Mouse (Mus musculus) MEL (cell line): ENCODE results near the gene Rp9. TPM values are rescaled to one million over a fixed set of nuclear protein-coding genes. Genes with fewer than 3 reads are reported as not detected.

Source experiments
- DNase-seq: peaks from one replicate; pipeline ENCODE4 v3.0.0; 2011; ENCODE audit warnings: low read depth, low spot score
- H3K27ac ChIP-seq: 2 replicates; pipeline ENCODE4 v1.5.1; 2012; ENCODE audit warnings: low read depth, mild to moderate bottlenecking, control low read depth, low read length, moderate library complexity; ENCODE audit not compliant: control insufficient read depth
- H3K27me3 ChIP-seq, 2 experiments: fragments of 150-350 bp in 1 of 2; sonication (generic) in 1 of 2; 2 replicates each; pipeline ENCODE4 v1.6.1; 2012; ENCODE audit warnings: low read length in 2 of 2, mild to moderate bottlenecking in 2 of 2, improper control_type of control experiment in 1 of 2, moderate library complexity in 1 of 2; ENCODE audit not compliant: insufficient read depth in 2 of 2, control insufficient read depth in 1 of 2
- H3K36me3 ChIP-seq, 2 experiments: 2 replicates each; pipeline ENCODE4 v1.6.1; 2012 to 2014; ENCODE audit warnings: low read length in 2 of 2, improper control_type of control experiment in 1 of 2, inconsistent platforms in 1 of 2, mild to moderate bottlenecking in 1 of 2; ENCODE audit not compliant: insufficient read depth in 2 of 2, control insufficient read depth in 1 of 2
- H3K4me1 ChIP-seq, 2 experiments: fragments of 150-350 bp in 1 of 2; sonication (generic) in 1 of 2; 2 replicates each; pipeline ENCODE4 v1.6.1; 2012; ENCODE audit warnings: low read length in 2 of 2, improper control_type of control experiment in 1 of 2, mild to moderate bottlenecking in 1 of 2; ENCODE audit not compliant: insufficient read depth in 2 of 2, control insufficient read depth in 1 of 2
- H3K4me3 ChIP-seq, 2 experiments: fragments of 150-350 bp in 1 of 2; sonication (generic) in 1 of 2; 2 replicates each; pipeline ENCODE4 v1.5.1; 2012; ENCODE audit warnings: low read depth in 2 of 2, low read length in 2 of 2, mild to moderate bottlenecking in 2 of 2, moderate library complexity in 2 of 2, control low read depth in 1 of 2, improper control_type of control experiment in 1 of 2; ENCODE audit not compliant: control insufficient read depth in 1 of 2, insufficient read depth in 1 of 2
- H3K79me2 ChIP-seq: 2 replicates; pipeline ENCODE4 v1.6.1; 2012; ENCODE audit warnings: mild to moderate bottlenecking, low read length, moderate library complexity; ENCODE audit not compliant: control insufficient read depth, poor library complexity, insufficient read depth
- H3K9ac ChIP-seq: 2 replicates; pipeline ENCODE4 v1.6.1; 2012; ENCODE audit warnings: low read depth, mild to moderate bottlenecking, control low read depth, low read length, moderate library complexity; ENCODE audit not compliant: control insufficient read depth, poor library complexity, severe bottlenecking
- H3K9me3 ChIP-seq: fragments of 150-350 bp; sonication (generic); replicated peaks from 2 replicates; pipeline ENCODE4 v1.6.1; 2012; ENCODE audit warnings: mild to moderate bottlenecking, low read length, improper control_type of control experiment, moderate library complexity; ENCODE audit not compliant: insufficient read depth
- BHLHE40 ChIP-seq: IDR thresholded peaks from 2 replicates; pipeline ENCODE4 v1.6.1; 2012; ENCODE audit warnings: low read depth, mild to moderate bottlenecking, inconsistent platforms, low read length, improper control_type of control experiment, borderline replicate concordance
- CHD2 ChIP-seq: IDR thresholded peaks from 2 replicates; pipeline ENCODE4 v1.6.1; 2011; ENCODE audit warnings: low read length, improper control_type of control experiment
- CTCF ChIP-seq, 3 experiments: IDR thresholded peaks in 2 of 3; conservative IDR thresholded peaks in 1 of 3; 2 replicates each; pipeline ENCODE4 v1.5.1; 2011 to 2012; ENCODE audit warnings: low read length in 3 of 3, low read depth in 2 of 3, mild to moderate bottlenecking in 2 of 3, improper control_type of control experiment in 1 of 3, inconsistent platforms in 1 of 3, mixed read lengths in 1 of 3, moderate library complexity in 1 of 3; ENCODE audit not compliant: control insufficient read depth in 1 of 3, insufficient read depth in 1 of 3, poor library complexity in 1 of 3, severe bottlenecking in 1 of 3
- E2F4 ChIP-seq: IDR thresholded peaks from 2 replicates; pipeline ENCODE4 v1.6.1; 2011; ENCODE audit warnings: low read depth, low read length, improper control_type of control experiment, borderline replicate concordance
- ELF1 ChIP-seq: IDR thresholded peaks from 2 replicates; pipeline ENCODE4 v1.6.1; 2014; ENCODE audit warnings: low read depth, mild to moderate bottlenecking, inconsistent platforms, low read length, improper control_type of control experiment, moderate library complexity
- GABPA ChIP-seq: IDR thresholded peaks from 2 replicates; pipeline ENCODE4 v1.6.1; 2012; ENCODE audit warnings: low read depth, mild to moderate bottlenecking, inconsistent platforms, low read length, improper control_type of control experiment, moderate library complexity
- GATA1 ChIP-seq: IDR thresholded peaks from 2 replicates; pipeline ENCODE4 v1.6.1; 2011; ENCODE audit warnings: low read depth, low read length, improper control_type of control experiment
- JUND ChIP-seq: IDR thresholded peaks from 2 replicates; pipeline ENCODE4 v1.6.1; 2011; ENCODE audit warnings: low read depth, mild to moderate bottlenecking, improper control_type of control experiment, low read length
- KAT2A ChIP-seq: conservative IDR thresholded peaks from 2 replicates; pipeline ENCODE4 v1.6.1; 2012; ENCODE audit warnings: low read depth, low read length, improper control_type of control experiment, inconsistent platforms
- MAFK ChIP-seq: IDR thresholded peaks from 2 replicates; pipeline ENCODE4 v1.6.1; 2011; ENCODE audit warnings: low read depth, mild to moderate bottlenecking, low read length, improper control_type of control experiment, borderline replicate concordance
- MAX ChIP-seq: IDR thresholded peaks from 2 replicates; pipeline ENCODE4 v1.6.1; 2011; ENCODE audit warnings: low read length, improper control_type of control experiment
- MAZ ChIP-seq: IDR thresholded peaks from 2 replicates; pipeline ENCODE4 v1.6.1; 2012; ENCODE audit warnings: low read depth, mild to moderate bottlenecking, inconsistent platforms, low read length, improper control_type of control experiment
- MEF2A ChIP-seq: IDR thresholded peaks from 2 replicates; pipeline ENCODE4 v1.6.1; 2014; ENCODE audit warnings: low read depth, mild to moderate bottlenecking, inconsistent platforms, low read length, improper control_type of control experiment; ENCODE audit not compliant: poor library complexity, insufficient replicate concordance, severe bottlenecking; ENCODE audit errors: extremely low read depth
- MXI1 ChIP-seq: IDR thresholded peaks from 2 replicates; pipeline ENCODE4 v1.6.1; 2011; ENCODE audit warnings: mild to moderate bottlenecking, low read depth, low read length, improper control_type of control experiment
- MYB ChIP-seq: IDR thresholded peaks from 2 replicates; pipeline ENCODE4 v1.6.1; 2011; ENCODE audit warnings: mild to moderate bottlenecking, low read depth, low read length, improper control_type of control experiment
- NELFE ChIP-seq: IDR thresholded peaks from 2 replicates; pipeline ENCODE4 v1.6.1; 2011; ENCODE audit warnings: low read depth, low read length, improper control_type of control experiment
- NRF1 ChIP-seq: IDR thresholded peaks from 2 replicates; pipeline ENCODE4 v1.6.1; 2014; ENCODE audit warnings: low read depth, mild to moderate bottlenecking, inconsistent platforms, low read length, improper control_type of control experiment, moderate library complexity; ENCODE audit not compliant: poor library complexity, insufficient read depth, severe bottlenecking
- POLR2A ChIP-seq, 2 experiments: IDR thresholded peaks; 2 replicates each; pipeline ENCODE4 v1.6.1; 2011 to 2012; ENCODE audit warnings: low read length in 2 of 2, mild to moderate bottlenecking in 2 of 2, control low read depth in 1 of 2, improper control_type of control experiment in 1 of 2, low read depth in 1 of 2, moderate library complexity in 1 of 2; ENCODE audit not compliant: control insufficient read depth in 1 of 2, insufficient read depth in 1 of 2, poor library complexity in 1 of 2
- POLR2AphosphoS2 ChIP-seq: IDR thresholded peaks from 2 replicates; pipeline ENCODE4 v1.6.1; 2011; ENCODE audit warnings: low read length, improper control_type of control experiment
- RAD21 ChIP-seq: IDR thresholded peaks from 2 replicates; pipeline ENCODE4 v1.6.1; 2011; ENCODE audit warnings: mild to moderate bottlenecking, low read depth, low read length, improper control_type of control experiment
- RCOR1 ChIP-seq: IDR thresholded peaks from 2 replicates; pipeline ENCODE4 v1.6.1; 2012; ENCODE audit warnings: low read depth, mild to moderate bottlenecking, inconsistent platforms, low read length, improper control_type of control experiment
- SIN3A ChIP-seq: IDR thresholded peaks from 2 replicates; pipeline ENCODE4 v1.6.1; 2012; ENCODE audit warnings: low read length, improper control_type of control experiment, inconsistent platforms
- TAL1 ChIP-seq: IDR thresholded peaks from 2 replicates; pipeline ENCODE4 v1.6.1; 2012; ENCODE audit warnings: mild to moderate bottlenecking, inconsistent platforms, low read length, moderate library complexity, mixed read lengths
- TBP ChIP-seq: IDR thresholded peaks from 2 replicates; pipeline ENCODE4 v1.8.0; 2011; ENCODE audit warnings: low read depth, low read length, improper control_type of control experiment
- UBTF ChIP-seq: IDR thresholded peaks from 2 replicates; pipeline ENCODE4 v1.6.1; 2012; ENCODE audit warnings: low read depth, mild to moderate bottlenecking, inconsistent platforms, low read length, improper control_type of control experiment, moderate library complexity, borderline replicate concordance; ENCODE audit not compliant: insufficient read depth
- USF1 ChIP-seq: IDR thresholded peaks from 2 replicates; pipeline ENCODE4 v1.6.1; 2014; ENCODE audit warnings: low read depth, mild to moderate bottlenecking, inconsistent platforms, low read length, improper control_type of control experiment, moderate library complexity
- USF2 ChIP-seq, 2 experiments: IDR thresholded peaks; 2 replicates each; pipeline ENCODE4 v1.6.1; 2011 to 2012; ENCODE audit warnings: improper control_type of control experiment in 2 of 2, low read length in 2 of 2, borderline replicate concordance in 1 of 2, inconsistent platforms in 1 of 2, low read depth in 1 of 2, mild to moderate bottlenecking in 1 of 2; ENCODE audit not compliant: insufficient read depth in 1 of 2
- ZC3H11A ChIP-seq: IDR thresholded peaks from 2 replicates; pipeline ENCODE4 v1.6.1; 2012; ENCODE audit warnings: low read depth, mild to moderate bottlenecking, inconsistent platforms, low read length, improper control_type of control experiment
- ZNF384 ChIP-seq: IDR thresholded peaks from 2 replicates; pipeline ENCODE4 v1.6.1; 2012; ENCODE audit warnings: low read depth, mild to moderate bottlenecking, inconsistent platforms, low read length, improper control_type of control experiment
- polyA plus RNA-seq, 2 experiments: library from polyadenylated mRNA; stranded (reverse) in 1 of 2; unstranded in 1 of 2; fragments of >175 nt in 1 of 2; fragments of >200 nt in 1 of 2; gene quantifications; 2 replicates each; pipeline versions ENCODE4 v1.2.1 to v1.2.4; 2012; ENCODE audit warnings: low replicate concordance in 2 of 2, low read depth in 1 of 2; ENCODE audit not compliant: insufficient read length in 2 of 2, insufficient read depth in 1 of 2, missing spikeins in 1 of 2
- total RNA-seq: library from RNA; depleted of rRNA; stranded (reverse); fragments of 300-350 nt; gene quantifications from 2 replicates; pipeline ENCODE4 v1.2.3, GENCODE M21; 2012

Gene Rp9
- total and polyA plus RNA-seq, 3 experiments = 225 to 417 (median 405) TPM

DNA sequence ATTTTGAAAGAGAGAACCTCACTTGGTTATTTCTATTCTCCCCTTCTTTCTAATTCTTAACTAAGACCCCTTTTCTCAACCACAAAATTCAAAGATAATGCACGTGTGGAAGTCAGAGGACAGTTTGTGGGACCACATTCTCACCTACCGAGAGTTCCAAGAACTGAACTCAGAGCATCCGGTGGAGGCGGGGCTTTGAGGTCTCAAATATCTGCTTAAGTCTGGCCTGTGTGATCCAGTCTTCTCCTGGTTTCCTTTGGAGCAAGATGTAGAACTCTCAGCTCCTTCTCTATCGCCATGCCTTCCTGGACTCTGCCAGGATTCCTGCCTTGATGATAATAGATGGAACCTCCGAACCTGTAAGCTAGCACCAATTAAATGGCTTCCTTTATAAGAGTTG, 67.5 kb downstream of the Rp9 start:
- no peak for TF ChIP-seq UBTF
- TF ChIP-seq NELFE = no peak
- TF ChIP-seq ELF1 = no peak
- TF ChIP-seq BHLHE40 = no peak
- TF ChIP-seq MEF2A = no peak
- TF ChIP-seq CTCF (IDR thresholded peaks at IDR 0.05 in 2 of 3, conservative IDR thresholded peaks at IDR 0.05 in 1 of 3; ENCODE audit: control insufficient read depth in 1 of 3, insufficient read depth in 1 of 3, low read depth in 2 of 3, low read length in 3 of 3, poor library complexity in 1 of 3, severe bottlenecking in 1 of 3) = no peak
- no peak for TF ChIP-seq GATA1
- TF ChIP-seq MYB = no peak
- TF ChIP-seq POLR2A (IDR thresholded peaks at IDR 0.05; ENCODE audit: control insufficient read depth in 1 of 2, insufficient read depth in 1 of 2, low read depth in 1 of 2, low read length in 2 of 2, poor library complexity in 1 of 2) = no peak
- no peak for TF ChIP-seq MAX
- no peak for TF ChIP-seq KAT2A
- TF ChIP-seq CHD2 = no peak
- TF ChIP-seq SIN3A = no peak
- no peak for TF ChIP-seq RAD21
- TF ChIP-seq ZC3H11A = no peak
- TF ChIP-seq RCOR1 = no peak
- no peak for TF ChIP-seq TBP
- TF ChIP-seq NRF1 = no peak
- TF ChIP-seq USF1 = no peak
- no peak for TF ChIP-seq E2F4
- TF ChIP-seq, all 39 proteins: peak for 0
- H3K27me3 ChIP-seq = no peaks in the 10 kb centered on the region

DNA sequence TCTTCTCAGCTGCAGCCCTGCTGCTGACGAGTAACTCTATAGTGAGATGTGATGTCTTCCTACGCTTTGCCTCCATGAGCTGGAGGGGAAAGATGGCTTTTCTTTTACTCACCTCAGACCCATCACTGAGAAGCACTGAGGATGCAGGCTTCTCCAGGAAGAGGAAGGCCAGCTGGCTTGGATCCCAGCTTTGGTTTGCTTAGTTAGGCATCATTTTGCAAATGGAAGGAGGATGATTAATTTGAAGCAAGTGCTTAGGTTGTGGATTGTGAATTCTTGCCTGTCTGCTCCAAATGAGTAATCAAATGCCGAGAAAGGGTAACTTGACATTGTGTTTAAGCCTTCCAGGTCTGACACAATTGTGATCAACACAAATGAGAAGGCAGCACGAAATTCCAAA, 70.5 kb downstream of the Rp9 start:
- Histone ChIP-seq H3K9me3 (no peaks in the 10 kb centered on the region), H3K79me2 (no peaks in the 10 kb centered on the region), H3K27me3 (no peaks in the 10 kb centered on the region), H3K36me3 (peaks cover 2 to 17% of the 10 kb centered on the region in 2 experiments; a peak in 3 of 4 replicates), H3K4me3 (no peak overlapping the region), H3K27ac (no peak overlapping the region), H3K4me1 (peaks cover 16 to 18% of the 10 kb centered on the region in 2 experiments), H3K9ac (no peak overlapping the region)
- no peak for DNase-seq
- TF ChIP-seq MYB (no peak), MXI1 (no peak), UBTF (peak; percentile 100), KAT2A (no peak), MAZ (no peak), TBP (peak; percentile 99), MAX (no peak), ZNF384 (no peak), TAL1 (no peak), USF2 (IDR thresholded peaks at IDR 0.05; ENCODE audit: borderline replicate concordance in 1 of 2, insufficient read depth in 1 of 2, low read depth in 1 of 2, low read length in 2 of 2) (0 out of 4 replicates have a peak, but pooled peaks of 1 of the 2 experiments have one; percentile 12), POLR2AphosphoS2 (no peak), USF1 (no peak), BHLHE40 (no peak), MAFK (no peak), SIN3A (no peak), JUND (no peak), NRF1 (no peak), NELFE (no peak), MEF2A (no peak), CHD2 (no peak), GABPA (no peak)

More for the DNA sequence above, 67.5 kb downstream of the Rp9 start:
- no peaks in the 10 kb centered on the region for H3K79me2 ChIP-seq
- DNase-seq = no peak
- H3K9ac ChIP-seq = no peak overlapping the region
- H3K27ac ChIP-seq = no peak overlapping the region
- H3K36me3 ChIP-seq = peaks cover 0 to 6% of the 10 kb centered on the region in 2 experiments; a peak in 2 of 4 replicates
- no peaks in the 10 kb centered on the region for H3K9me3 ChIP-seq
- H3K4me3 ChIP-seq = no peak overlapping the region
- H3K4me1 ChIP-seq = peaks cover 6 to 8% of the 10 kb centered on the region in 2 experiments; a peak in 3 of 4 replicates
